Mouse (Mus musculus) megakaryocyte progenitor cell, adult 5-6 weeks (primary cell): ENCODE data around the gene Gfy. TPM values are rescaled to one million over a fixed set of nuclear protein-coding genes. Genes with fewer than 3 reads are reported as not detected.
A peak's percentile ranks its signal among the peaks of the same experiment; 100 is the strongest.

Source experiments
- ATAC-seq: replicated peaks from 2 replicates; pipeline ENCODE4 v1.8.0; 2016; ENCODE audit warnings: mild to moderate bottlenecking, moderate TSS enrichment, inconsistent platforms; ENCODE audit not compliant: poor library complexity
- total RNA-seq, 2 experiments: library from RNA; stranded (forward) in 1 of 2; stranded (reverse) in 1 of 2; fragments of 157-497, 149-512 nt in 1 of 2; fragments of 200-1000 nt in 1 of 2; gene quantifications; 2 replicates each; pipeline versions ENCODE4 v1.2.3 to v1.2.4; 2015 to 2017

Gene Gfy
- total RNA-seq, 2 experiments from 2014 or later, result not detected

DNA sequence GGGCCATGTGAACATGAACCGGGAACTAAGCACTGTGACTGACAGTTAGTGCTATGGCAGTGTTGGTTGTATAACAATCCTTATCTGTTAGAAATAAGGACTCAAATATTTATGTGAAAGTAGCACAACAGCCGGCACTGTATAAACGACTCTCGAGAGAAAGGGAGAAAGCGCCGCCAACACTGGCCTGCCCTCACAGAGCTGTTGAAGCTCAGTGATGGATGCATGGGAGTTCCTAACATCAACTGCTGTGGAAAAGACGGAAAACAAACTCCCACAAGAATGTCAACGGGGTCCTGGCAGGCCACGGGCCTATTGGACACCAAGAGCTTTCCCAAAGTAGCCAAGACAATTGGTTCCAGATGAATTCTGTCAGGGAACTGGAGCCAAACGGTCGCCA lies 28.1 kb downstream of the Gfy start:
- no peak for ATAC-seq

GRCm38 (mm10) chr7:45150321-45150720 lies 29.0 kb downstream of the Gfy start:
- no peak for ATAC-seq

GRCm38 (mm10) chr7:45149545-45149944 lies 29.8 kb downstream of the Gfy start:
- no peak for ATAC-seq

DNA sequence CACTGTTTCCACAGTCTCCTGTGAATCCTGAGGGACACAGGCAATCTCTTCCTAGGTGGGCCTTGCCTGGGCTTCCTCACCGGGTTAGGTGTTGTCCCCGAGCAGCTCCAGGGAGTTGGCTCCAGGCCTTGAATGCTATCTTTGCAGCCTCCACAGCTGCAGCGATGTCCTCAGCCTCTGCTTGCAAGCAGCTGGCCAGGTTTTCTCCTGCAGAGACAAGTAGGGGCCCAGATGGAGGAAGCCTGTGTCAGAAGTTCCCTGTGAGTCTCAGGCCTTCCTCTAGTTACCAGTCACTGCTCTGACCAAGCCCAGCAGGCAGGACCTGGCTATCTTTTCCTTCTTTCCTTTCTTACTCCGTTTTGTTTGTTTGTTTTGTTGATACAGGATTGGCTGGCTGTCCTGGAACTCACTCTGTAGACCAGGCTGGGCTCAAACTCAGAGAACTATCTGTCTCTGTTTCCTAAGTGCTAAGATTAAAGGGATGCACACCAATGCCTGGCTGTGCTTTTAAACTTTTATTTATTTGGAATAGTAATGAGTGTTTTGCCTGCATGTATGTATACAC lies 30.8 kb downstream of the Gfy start:
- ATAC-seq, result no peak

DNA sequence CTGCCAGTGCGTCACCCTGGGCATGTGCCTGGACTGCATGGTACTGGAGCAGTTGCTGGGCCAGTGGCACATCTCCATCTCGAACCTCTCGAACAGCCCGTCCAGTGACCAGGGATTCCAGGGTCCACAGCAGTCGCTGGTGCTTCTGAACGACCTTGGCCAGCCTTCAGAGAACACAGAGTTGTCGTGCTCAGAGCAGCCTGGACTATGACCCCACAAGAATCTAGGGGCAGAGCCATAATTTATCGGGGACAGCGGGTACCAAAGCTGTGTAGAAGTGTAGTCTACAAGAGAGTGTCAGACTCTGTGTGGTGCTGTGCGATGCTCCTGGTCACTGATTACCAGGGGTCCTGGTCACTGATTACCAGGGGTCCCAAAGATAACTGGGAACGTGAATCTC lies 31.5 kb downstream of the Gfy start:
- ATAC-seq, result no peak

- no peak for ATAC-seq
These were observed 32.1 kb downstream of the Gfy start for GRCm38 (mm10) chr7:45147267-45147666.

- no peak for ATAC-seq
These were observed 33.9 kb downstream of the Gfy start for GRCm38 (mm10) chr7:45145460-45145859.

DNA sequence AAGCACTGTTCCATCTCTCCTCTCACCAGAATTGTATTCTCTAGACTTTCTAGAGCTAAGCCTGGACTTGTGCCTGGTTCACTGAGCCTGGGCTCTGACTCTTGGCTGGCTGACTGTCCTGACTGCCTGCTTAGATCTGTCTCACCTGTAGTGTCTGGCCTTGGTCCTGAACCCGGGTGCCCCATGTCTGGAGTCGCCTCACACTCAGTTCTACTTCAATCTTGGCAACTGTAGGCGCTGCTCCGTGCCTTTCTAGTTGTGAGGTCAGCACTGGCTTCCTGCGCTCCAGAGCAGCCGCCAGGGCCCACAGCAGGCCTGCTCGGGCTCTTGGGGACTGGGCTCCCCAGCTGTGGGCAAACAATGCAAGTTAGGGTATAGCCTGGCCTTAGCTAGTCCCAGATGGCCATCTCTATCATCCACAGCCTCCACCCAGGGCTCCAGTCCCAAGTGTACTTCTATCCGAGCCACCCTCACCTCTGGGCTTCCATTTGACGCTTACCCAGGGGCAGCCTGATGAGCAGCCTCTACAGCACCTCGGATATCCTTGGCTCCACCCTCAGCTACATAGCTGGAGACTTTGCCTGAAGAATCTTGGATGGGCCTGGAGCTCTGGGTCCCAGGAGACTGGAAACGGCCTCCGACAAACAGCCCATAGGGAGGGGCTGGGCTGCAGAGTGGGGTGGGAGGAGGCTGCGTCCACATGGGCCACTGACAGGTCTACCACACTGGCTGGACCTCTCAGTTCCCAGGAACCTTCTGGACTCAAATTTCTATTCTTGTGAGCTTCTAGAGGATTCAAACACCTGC lies 34.8 kb downstream of the Gfy start:
- no peak for ATAC-seq

- ATAC-seq, result no peak
These were observed 37.5 kb downstream of the Gfy start for GRCm38 (mm10) chr7:45141914-45142313.

GRCm38 (mm10) chr7:45141319-45141718 lies 38.0 kb downstream of the Gfy start:
- no peak for ATAC-seq

- peak; percentile 20 for ATAC-seq
These were observed 39.3 kb downstream of the Gfy start for GRCm38 (mm10) chr7:45139904-45140723.

- no peak for ATAC-seq
These were observed 41.0 kb downstream of the Gfy start for GRCm38 (mm10) chr7:45138403-45138802.

DNA sequence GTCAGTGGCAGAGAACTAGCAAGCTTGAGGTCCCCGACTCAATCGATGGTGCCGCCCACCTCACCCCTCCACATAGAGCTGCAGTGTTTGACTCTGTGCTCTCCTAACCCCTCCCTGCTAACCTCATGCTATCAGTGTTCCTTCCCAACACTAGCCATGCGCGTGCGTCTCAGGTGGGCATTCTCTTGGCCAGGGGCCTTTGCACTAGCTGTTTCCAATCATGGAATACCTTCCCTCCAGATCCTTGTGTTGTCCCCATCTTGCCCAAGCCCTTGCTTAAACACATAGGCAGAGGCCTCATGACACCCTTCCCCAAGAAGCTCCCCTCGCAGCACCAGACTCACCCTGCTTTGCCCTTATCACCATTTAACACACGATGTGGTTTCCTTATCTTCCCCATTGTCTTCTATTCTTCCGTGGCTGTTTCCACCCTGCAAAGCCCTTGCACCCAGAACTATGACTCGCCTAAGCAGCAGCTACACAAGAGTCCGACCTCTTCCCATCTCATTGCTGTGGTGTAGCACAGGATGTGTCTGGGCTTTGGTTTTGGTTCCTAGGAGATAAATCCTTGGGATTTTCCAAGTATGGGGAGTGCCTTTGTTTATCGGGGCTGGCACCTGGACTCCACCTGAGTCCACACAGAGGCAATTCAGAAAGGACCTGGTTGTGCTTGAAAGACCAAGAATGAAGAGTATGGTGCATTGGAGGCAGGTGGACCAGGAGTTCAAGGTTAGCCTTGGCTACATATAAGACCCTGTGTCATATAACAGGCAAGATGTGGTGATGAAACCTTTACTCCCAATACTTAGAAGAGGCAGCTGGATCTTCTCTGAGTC lies 42.0 kb downstream of the Gfy start:
- ATAC-seq, result peak; percentile 71

DNA sequence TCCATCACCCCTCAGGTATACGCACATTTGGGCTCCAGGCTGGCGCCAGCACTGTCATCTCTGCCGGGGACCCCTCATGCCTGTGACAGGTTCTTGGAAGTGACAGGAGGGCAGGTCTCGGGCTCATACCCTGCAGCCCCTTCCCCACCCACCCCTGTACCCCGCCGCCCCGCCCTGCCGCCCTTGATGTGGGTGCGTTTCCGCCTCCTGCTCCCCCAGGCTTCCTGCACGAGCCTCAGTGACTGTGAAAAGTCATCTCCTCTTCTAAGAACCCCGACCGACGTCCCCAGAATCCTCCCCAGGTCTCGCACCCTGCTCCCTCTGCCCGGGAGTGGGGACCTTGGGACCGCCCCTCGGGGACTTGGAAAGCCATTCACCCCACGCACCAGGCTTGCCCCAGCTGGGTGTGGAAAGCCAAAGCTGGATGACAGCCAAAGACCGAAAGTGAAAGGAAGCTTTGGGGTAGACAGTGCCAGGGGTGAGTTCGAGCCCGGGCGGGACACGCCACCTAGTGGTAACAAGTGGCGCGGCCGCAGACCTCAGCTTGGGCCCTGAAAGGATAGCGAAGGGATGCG lies 43.3 kb downstream of the Gfy start, which contains the start of the genes Gm45713 and Flt3l:
Gm45713 (minus strand) TSS at position 239 of the 575 bp plus-strand sequence.
Flt3l (minus strand) TSS at position 440 of the 575 bp plus-strand sequence.
- peak; percentile 58 for ATAC-seq

DNA sequence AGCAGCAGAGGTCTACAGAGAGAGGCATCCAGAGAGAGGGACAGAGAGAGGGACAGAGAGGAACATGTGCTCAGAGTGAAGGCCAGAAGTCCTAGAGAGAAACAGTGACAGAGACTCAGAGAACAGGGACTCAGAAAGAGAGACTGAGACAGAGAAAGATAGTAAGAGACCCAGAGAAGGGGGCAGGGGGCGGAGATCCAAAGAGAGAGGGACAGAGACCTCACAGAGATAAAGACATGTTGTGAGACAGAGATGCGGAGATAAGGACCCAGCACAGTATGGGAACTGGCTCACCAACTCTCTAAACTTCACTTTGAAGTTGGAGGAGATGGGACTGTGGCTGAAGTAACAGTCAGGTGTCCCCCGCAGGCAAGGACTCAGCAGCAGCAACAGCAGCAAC lies 44.0 kb downstream of the Gfy start:
- ATAC-seq, result no peak

DNA sequence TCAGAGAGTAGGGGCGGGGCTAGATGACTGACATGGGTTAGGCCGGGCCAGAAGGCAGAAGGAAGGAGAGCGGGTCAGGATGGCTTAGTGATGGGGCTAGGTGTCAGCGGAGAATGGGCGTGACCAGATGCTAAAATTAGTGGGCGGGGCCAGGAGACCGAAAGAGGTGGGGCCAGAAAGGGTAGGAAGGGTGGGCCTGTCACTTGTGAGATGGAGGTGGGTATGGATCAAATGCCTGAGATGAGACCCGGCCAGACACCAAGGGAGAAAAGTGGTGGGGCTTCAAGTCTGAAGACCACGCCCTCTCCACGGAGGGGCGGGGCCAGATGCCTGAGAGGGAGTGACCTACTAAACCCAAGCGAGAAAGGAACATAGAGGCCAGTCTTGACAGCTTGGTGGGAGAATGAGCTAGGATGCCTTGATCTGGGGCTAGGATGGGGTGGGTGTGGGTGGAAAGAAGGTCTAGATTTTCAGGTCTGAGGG lies 44.8 kb downstream of the Gfy start:
- ATAC-seq, result peak; percentile 34

DNA sequence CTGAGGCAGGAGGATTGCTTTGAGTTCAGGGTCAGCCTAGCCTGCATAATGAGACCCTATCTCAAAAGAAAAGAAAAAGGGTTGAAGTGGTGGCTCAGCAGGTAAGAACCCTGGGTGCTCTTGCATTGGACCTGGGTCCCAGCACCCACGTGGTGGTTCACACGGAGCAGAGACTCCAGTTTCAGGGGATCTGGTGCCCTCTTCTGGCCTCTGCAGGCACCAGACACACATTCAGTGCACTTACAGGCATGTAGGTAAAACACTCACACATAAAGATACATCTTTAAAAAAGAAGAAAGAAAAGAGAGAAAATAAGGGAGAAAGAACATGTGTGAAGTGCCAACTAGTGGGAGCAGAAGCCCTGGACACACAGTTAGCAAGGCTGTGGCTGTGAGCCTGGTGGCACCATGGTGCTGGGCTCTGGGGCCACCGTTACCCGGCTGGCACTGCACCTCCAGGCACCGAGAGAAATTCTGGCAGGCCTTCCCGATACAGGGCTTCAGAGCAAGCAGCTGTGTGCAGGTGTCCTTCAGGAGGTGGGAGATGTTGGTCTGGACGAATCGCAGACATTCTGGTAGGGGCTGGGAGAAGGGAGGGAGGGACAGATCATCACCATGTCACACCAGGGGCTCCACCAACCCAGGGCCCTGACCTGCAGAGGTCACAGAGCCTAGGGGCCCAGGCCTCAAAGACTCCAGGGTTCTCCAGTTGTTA lies 45.8 kb downstream of the Gfy start:
- ATAC-seq, result no peak

GRCm38 (mm10) chr7:45131850-45132249 lies 47.5 kb downstream of the Gfy start:
- no peak for ATAC-seq

DNA sequence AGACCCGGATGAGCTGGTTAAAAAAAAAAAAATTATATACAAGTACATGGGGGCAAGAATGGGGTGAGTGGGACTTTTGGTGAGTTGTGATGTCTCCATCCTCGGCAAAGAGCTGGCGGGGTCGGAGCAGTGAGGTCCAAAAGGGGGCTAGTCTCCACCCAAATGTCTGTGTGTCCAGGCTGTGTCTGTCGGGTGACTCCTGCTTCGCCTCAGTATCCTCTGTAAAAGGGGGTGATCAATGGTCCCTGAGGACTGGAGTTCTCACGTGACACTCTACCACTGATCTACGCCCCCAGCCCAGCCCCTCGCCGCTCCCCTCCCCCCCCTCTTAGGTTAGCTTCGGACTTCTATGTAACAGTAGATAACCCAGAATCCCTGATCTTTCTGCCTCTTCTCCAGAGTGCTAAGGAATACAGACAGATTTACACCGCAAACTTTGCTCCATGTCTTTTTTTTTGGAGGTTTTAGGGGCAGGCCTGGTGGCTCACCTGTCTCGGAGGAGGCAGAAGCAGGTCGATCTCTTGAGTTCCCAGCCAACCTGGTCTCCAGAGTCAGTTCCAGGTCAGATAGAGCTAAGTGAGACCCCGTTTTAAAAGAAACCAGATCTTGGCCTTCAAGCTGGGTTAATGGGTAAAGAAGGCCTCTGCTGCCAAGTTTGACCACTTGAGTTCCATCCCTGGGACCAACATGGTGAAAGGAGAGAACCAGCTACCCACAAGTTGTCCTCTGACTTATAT lies 49.4 kb downstream of the Gfy start:
- no peak for ATAC-seq
